Mouse (Mus musculus) embryo, embryonic 10 days (tissue): ENCODE data around the gene Mon1a.

Source experiments
- DNase-seq: peaks from one replicate; pipeline ENCODE4 v3.0.0-alpha.2; 2015; ENCODE audit warnings: low spot score

The Mon1a gene

GRCm38 (mm10) chr9:107949922-107950235 lies 61.9 kb downstream of the Mon1a start, which contains the start of gene Traip:
TSS of gene Traip (plus strand) at chr9:107950136.
- no peak for DNase-seq

- DNase-seq: peak; percentile 94
Measured at GRCm38 (mm10) chr9:107950460-107951355, 62.8 kb downstream of the Mon1a start.
